Mouse (Mus musculus) embryo, embryonic 10 days (tissue): ENCODE measurements around the gene Miga1.
A peak's percentile ranks its signal among the peaks of the same experiment; 100 is the strongest.

ENCODE experiments used
- DNase-seq: peaks from one replicate; pipeline ENCODE4 v3.0.0-alpha.2; 2015; ENCODE audit warnings: low spot score

Miga1 gene

DNA sequence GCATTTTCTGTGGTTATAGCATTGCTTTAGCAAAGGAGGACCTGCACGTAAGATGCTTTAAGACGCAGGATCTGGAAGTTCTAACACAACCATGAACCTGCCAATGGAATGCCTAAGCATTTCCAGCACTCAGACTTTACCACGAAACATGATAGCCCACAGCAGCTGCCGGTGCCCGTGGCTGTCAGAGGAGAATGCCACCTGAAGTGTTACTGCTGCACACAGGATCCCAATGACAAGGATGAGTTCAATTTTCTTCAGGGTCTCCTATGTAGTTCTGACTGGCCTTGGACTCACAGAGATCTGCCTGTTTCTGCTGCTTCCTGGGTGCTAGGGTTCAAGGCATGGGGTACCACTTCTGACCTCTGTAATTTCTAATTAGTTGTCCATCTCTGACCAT is 55.4 kb downstream of the Miga1 start:
- DNase-seq: no peak

DNA sequence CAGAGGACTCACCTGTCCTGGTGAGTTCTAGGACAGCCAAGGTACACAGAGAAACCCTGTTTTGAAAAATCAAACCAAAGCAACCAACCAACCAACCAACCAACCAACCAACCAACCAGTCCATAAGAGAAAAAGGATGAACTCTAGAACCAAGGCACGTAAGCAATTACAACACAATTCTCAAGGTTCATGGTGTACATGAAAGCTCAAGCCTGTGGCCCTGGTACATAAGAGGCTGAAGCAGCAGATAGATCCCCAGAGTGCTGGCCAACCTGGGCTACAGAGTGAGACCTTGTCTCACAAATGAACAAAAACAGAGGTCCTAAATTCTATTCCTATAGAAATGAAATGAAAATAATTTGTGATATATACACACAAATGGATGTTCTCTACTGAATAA is 55.9 kb downstream of the Miga1 start:
- no peak for DNase-seq

DNA sequence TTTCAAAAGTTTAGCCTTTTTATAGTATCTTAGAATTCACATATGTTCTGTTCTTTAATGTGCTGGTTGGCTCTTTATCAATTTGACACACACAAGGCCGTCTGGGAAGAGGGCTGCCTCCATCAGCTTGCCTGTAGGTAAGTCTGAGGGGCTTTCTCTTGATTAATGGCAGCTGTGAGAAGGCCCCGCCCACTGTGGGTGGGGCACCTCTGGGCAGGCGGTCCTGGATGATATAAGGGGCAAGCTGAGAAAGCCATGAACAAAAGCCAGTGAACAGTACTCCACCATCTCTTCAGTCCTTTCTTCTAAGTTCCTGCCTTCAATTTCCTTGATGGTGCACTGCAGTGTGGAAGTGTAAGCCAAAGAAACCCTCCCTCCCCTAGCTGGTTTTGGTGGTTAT is 58.1 kb downstream of the Miga1 start:
- no peak for DNase-seq

DNA sequence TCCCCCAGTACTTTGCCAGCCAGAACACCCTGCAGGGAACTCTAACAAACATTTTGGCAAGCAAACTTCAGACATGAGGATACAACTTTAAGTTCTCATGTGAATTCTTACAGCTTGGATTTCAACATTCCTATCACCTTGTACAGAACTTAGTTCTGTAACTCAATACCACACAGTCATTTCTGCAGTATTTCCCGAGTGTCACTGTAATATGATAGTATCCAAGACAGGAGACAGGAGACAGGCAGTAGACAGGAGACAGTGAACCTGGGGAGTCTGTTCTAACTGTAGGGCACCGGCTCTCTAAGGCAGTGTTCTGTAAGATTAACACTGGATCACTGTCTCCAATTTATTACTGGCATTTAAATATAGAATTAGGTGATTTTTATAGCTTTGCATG is 61.8 kb downstream of the Miga1 start:
- DNase-seq: no peak

DNA sequence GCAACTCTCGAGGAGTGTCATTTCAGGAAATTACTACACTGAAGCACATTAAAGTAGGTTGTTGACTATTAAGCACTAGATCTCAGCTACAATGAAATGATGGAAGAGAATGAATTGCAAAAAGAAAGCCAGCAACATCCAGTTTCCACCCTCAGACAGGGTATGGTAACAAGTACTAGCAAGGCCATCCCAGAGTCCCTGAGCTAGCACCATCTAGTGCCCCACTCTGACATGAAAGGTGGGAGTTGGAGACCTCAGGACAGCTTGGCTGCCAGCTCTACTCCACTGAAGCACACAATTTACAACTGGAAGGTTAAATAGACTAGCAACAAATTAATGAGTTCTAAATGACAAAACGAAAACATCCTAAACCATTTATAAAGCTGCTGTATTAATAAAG is 62.3 kb downstream of the Miga1 start:
- DNase-seq: no peak

DNA sequence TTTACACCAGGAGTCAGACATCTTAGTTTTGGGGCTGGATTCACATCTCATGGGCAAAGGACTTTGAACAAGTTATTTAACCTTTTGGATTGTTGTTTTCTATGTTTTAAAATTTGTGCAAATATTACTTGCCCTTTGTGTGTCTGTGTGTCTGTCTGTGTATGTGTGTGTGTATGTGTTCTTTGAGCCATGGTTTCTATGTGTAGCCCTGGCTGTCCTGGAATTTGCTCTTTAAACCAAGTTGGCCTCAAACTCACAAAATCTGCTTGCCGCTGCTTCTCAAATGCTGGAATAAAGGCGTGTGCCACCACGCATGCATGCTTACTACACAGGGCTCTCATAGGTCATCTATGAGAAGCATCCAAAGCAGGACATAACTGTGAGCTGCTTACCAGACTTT is 63.3 kb downstream of the Miga1 start:
- DNase-seq: no peak

DNA sequence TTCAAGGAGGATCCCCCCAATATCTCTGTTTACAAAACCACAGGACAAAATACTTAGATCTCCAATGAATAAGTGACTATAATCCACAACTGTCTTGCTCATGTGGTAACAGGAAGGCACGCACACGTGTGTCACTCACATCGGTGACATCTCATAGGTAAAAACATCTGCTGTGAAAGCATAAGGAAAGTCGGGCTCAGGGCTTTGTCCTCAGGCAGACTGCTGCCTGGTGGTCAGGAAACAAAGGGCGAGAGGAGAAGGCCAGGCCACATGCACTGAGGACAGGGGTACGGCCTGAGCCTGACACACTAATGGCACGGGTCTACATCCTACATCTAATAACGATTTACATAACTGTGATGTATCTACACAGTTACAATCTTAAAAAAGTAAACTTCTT is 65.2 kb downstream of the Miga1 start:
- DNase-seq: no peak

DNA sequence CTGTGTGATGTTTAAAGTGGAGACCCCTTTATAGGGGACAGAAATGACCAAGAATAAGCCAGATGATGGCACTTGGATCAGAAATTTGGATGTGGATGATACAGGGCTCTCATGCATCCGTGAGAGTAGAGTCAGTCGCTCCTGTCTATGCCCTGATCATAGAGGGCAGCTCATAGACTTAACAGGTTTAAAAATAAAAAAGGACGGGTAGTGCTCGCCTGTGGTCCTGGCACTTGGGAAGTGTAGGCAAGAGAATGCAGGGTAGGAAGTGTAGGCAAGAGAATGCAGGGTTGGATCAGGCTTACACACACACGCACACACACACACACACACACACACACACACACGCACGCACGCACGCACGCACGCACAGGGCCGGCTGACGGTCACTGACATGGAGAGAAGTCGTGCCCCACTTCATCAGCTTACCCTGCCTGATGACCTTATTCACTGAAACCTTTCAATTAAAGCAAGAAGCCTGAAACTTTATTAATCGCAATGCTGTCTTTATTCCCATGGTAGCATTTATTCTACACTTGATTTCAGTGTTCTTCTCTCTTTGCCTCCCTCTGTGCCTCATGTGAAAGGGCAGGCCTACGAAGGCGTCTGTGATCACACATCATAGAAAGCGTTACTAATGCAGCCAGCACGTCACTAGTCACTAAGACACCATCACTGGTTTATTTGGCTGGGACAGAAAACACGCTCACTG is 67.1 kb downstream of the Miga1 start:
- DNase-seq: no peak

DNA sequence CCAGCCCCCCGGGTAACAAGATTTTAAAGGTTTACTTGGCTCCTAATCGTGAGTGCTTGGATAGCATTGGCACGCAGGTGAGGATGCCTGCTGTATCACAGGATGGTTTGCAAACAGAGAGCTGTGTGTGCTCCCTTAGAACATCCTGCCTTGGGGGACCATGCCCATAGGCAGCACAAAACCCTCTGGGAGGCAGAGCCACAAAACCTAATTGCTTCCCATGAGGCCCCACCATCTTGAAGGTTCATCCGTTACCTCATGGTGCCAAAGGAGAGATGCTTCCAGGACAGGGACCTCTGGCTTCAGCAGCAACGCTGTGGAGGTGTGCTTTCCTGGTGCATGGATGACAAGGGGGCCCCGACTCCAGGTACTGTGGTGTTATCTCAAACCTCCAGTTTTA is 68.3 kb downstream of the Miga1 start:
- no peak for DNase-seq

DNA sequence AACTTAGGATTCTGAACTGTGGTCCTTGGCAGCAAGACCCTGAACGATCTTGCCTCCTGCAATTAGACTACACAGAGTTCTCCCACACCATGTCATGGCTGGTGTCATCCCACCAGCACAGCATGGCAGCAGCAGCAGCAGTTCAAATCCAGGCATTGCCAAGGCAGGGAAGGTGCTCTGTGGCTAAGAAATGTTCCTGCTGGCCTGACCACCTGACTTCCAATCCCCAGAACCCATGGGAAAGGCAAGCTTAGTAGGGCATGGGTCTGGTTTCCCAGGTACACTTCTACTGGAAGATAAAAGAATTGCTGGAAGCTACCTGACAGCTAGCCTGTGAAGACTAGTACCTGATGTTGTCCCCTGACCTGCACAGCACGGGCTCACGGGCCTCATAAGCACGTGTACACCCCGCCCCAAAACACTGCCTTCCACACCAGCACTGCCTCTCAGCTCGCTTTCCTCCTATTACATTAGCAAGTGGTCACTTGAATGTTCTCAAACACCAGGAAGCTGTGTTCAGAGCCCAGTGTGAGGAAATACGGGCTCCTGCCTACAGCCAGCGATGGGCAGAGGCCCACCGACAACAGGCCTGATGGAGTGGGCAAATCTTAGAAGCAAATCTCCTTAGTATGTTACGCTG is 69.0 kb downstream of the Miga1 start:
- DNase-seq: no peak

DNA sequence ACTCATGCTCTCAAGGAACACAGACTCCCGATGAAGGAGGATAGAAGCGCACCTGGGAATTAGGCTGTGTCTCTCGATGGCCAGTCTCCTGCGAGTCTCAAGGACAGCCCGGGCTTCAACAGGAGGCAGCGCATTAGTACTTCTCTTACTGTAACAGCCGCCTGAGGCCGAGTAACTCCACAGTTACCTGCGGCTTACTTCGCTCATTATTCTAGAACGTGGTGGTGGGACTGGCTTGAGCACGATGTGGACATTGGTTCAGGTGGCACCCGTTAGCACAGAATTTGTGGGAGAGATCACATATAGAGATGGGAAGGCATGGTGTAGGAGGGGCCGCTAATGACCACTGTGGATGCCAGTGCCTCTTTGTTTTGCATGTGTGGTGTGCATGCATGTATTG is 72.1 kb downstream of the Miga1 start:
- DNase-seq: no peak

DNA sequence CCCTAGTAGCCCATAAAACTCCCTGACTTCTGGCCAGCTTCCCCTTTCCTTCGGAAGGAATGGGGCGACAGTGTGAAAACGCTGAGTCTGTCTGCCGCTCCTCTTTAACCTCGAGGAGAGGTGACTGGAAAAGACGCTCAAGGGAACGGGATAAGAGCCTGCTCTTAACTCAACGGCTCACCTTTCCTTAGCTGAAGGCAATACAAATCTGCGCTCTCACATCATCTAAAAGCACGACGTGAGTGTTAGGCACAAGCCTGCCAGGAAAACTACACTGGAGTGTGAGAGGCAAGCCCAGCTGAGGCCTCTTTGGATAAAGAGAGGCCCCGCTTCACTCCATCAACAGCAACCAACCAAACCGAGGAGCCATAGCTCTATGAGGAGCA is 74.2 kb downstream of the Miga1 start, which contains the start of gene Nexn:
Nexn (minus strand) TSS at position 315 of the 386 bp plus-strand sequence.
- DNase-seq: no peak

DNA sequence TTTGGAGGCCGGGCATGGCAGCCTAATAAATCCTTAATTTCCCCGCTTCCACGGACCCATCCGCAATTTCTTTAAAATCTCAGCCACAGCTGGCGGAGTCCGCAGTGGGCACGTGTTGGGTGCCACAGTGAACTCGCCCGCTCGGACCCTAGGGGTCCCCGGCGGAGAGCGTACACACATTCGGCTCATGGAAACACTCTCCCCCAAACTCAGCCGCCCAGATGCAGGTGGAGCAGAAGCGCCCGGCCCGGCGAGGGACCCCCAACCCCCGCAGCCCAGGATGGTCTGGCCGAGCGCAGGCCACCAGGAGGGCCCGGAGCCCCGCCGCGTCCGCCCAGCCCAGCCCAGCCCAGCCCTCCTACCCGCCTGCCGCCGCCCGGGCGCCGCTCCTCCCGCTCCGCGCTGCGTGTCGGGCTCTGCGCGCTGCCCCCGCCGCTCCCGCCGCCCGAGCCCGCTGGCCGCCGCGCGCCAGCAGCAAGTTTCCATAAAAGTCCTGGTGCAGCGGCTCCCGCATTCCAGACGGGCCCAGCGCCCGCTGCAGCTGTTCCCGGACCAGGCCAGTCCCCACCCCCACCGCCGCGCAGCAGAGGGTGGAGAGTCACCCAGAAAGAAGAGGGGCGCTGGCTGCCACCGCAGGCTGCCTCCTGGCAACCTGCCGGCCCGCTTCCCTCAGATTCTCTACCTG is 74.7 kb downstream of the Miga1 start:
- DNase-seq: peak; percentile 59

DNA sequence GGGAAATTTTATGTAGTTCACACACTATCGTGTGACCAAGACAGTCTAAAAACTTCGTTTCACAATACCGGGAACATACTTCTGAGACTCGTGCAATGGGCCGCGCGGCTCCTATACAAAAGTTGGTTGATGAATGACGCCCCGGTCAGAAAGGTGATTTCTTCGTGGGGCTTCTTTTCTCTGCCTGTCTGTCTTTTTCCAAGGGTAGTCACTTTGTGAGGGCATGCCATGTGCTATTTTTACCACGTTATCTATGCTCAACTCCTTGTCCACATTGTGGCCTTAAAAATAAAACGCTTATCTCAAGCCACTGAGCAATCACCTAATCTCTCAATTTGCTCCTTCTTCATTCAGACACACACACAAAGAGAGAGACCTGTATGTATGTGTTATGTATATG is 75.4 kb downstream of the Miga1 start:
- DNase-seq: peak; percentile 32

DNA sequence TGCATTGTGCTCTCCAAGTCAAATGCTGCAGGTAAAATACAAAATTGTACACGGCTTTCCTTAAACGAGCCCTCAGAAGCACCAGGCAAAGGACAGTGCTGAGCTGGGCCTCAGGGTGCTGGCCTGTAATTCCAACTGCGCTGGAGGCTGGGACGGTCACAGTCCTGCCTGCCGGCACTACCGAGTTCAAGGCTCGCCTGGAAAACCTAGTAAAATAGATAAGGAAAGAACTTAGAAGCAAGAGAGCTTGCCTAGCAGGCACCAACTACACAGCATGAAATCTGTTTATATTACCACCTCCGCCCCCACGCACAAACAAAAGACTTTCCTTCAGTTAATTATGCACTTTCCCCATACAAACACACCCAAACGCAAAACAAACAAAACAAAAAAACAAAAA is 75.8 kb downstream of the Miga1 start:
- DNase-seq: no peak

DNA sequence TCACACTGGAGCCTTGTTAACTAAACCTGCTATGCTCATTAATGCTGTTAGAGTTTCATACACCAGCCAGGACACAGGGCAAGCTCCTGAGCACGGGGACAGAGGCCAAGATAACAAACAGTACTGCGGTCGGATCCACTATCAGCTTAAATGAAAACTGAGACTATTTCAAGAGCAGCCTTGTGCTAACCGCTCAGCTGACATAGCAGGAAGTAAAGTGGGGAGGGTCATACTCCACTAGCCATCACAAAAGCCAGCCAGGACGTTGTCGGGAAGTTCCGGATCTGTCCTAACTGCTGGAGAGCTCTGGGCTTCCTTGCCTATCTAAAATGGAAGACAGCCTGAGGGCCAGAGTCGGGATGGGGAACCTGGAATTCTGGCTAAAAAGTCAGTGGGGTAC is 78.3 kb downstream of the Miga1 start:
- peak; percentile 36 for DNase-seq

DNA sequence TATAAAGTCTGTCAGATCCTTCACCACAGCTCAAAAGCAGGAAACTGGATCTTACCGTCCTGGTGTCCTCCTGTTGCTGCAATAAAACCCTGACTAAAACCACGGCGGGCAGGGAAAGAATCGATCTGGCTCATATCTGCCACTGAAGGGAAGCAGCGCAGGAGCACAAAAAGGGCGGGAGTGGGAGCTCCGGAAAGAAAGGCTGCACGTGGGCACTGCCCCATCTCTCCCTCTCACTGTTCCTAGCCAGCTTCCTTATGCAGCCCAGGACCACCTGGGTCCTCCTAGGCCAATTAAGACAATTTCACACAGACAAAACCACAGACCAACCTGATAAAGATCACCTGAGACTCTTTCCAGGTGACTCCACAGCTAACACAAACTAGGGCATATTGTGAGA is 78.8 kb downstream of the Miga1 start:
- no peak for DNase-seq

DNA sequence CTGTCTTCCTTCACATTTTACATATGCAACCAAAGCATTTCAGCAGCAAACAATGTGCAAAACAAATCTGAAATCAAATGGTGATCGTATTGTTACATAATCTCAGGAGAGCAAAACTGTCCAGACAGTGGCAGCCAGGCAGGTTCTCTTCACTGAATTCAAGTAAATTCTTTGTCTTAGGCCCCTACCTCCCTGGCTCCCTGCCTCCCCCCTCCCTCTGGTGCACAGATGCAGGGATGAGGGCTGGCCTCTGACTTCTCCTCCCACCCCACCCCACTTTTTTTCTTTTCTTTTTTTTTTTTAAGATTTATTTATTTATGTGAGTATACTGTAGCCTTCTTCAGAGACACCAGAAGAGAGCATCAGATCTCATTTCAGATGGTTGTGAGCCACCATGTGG is 79.8 kb downstream of the Miga1 start:
- no peak for DNase-seq

DNA sequence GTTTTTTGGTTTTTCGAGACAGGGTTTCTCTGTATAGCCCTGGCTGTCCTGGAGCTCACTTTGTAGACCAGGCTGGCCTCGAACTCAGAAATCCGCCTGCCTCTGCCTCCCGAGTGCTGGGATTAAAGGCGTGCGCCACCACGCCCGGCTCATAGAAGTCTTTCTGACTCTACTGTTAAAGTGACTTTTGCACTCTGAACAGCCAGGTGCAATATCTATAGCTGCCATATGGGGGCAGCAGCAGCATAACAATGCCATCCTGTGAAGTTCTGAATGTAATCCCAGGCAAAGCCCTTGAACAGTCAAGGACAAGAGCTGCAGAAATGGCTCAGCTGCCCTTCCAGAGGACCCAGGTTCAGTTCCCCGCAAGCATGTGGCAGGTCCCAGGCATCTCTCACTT is 80.8 kb downstream of the Miga1 start:
- peak; percentile 86 for DNase-seq

DNA sequence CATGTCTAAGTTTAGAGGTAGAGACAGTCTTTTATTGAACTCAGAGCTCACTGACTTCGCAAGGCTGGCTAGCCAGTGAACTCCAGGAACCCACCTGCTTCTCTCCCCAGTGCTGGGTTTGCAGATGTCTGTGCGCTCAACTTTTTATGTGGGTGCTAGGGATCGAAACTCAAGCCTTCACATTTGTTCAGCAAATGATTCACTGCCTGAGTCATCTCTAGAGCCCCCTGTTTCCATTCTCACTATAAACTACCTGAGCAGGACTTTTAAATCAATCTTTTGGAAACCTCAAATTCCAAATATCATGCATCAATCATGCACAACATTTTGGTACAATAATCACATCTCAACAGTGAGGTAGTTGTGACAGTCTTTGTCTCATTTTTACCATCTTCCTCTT is 82.7 kb downstream of the Miga1 start:
- DNase-seq: no peak

DNA sequence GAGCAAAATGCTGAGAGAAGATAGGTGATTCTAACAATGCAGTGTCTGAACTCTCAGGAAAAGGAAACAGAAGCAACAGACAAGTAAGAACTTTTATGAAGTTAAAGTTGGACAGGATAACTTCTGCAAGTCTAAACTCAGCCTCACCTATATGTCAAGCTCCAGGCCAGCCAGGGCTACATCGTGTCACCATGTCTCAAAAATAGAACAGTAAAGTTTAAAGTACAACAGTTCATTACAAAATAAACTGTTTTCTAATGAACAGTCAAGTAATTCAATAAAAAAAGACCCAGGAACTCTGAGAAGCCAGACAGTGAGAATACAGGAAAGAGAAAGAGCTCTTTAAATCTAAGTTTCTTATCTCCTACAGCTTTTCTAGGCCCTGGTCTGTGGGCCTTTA is 89.7 kb downstream of the Miga1 start:
- no peak for DNase-seq

DNA sequence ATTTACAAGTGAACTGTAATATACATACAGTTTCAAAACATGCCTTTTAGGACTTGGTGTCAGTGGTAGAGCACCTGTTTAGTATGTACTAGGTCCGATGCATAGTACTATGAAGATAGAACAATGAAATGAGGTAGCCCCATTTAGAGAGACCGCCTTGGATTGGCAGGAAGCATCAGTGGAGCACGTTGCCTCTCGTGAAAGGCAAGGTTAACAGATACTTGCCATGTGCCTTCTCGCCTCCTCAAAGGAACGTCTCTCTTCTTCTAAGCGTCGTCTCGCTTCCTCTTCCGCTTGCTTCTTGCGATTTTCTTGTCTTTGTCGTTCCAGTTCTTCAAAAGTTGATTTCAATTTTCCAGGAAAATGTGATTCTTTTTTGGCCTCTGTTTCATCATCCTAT is 92.5 kb downstream of the Miga1 start:
- DNase-seq: no peak

DNA sequence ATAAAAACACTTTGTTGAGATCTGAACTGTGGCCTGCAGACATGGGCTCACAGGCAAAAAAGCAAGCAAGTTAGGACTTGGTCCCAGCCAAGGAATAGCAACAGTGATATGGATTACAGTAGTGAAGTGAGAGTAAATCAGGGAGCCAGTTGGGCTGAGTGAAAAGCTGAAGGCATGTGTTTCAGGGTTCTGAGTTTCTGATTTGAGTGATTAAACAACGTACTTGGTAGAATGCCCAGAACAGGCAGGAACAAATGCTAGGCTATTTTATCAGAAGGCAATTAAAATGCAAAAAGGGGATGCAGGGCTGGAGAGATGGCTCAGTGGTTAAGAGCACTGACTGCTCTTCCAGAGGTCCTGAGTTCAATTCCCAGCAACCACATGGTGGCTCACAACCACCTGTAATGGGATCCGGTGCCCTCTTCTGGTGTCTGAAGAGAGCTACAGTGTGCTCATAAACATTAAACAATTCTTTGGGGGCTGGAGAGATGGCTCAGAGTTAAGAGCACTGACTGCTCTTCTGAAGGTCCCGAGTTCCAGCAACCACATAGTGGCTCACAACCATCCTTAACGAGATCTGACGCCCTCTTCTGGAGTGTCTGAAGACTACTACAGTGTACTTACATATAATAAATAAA is 94.8 kb downstream of the Miga1 start:
- no peak for DNase-seq
